Mouse (Mus musculus) small intestine, adult 2 months (tissue): ENCODE data around the gene Spata25. TPM values are rescaled to one million over a fixed set of nuclear protein-coding genes. Genes with fewer than 3 reads are reported as not detected.
A peak's percentile ranks its signal among the peaks of the same experiment; 100 is the strongest.
"Not testable (repeated sequence)": the region's sequence is repeated elsewhere in the genome, so short reads cannot be mapped to it uniquely, and the experiment has no call there.

ENCODE experiments used
- H3K27ac ChIP-seq: fragments of 200-500 bp; 2 replicates; pipeline ENCODE4 v1.5.1; 2012; ENCODE audit warnings: low read depth, low read length, control low read depth, inconsistent platforms; ENCODE audit not compliant: insufficient read depth
- H3K27me3 ChIP-seq: fragments of 200-500 bp; 2 replicates; pipeline ENCODE4 v1.6.1; 2012; ENCODE audit warnings: mild to moderate bottlenecking, moderate library complexity, low read length, inconsistent platforms; ENCODE audit not compliant: control insufficient read depth, insufficient read depth
- H3K36me3 ChIP-seq: fragments of 200-500 bp; 2 replicates; pipeline ENCODE4 v1.6.1; 2012; ENCODE audit warnings: mild to moderate bottlenecking, low read length, control low read depth, inconsistent platforms; ENCODE audit not compliant: control insufficient read depth, insufficient read depth
- H3K4me1 ChIP-seq: fragments of 200-500 bp; 2 replicates; pipeline ENCODE4 v1.6.1; 2012; ENCODE audit warnings: low read length, inconsistent platforms, mixed read lengths; ENCODE audit not compliant: control insufficient read depth, insufficient read depth, insufficient read length
- H3K4me3 ChIP-seq: fragments of 200-500 bp; 2 replicates; pipeline ENCODE4 v1.5.1; 2012; ENCODE audit warnings: low read depth, mild to moderate bottlenecking, control low read depth, inconsistent platforms, low read length, moderate library complexity
- CTCF ChIP-seq: fragments of 200-500 bp; IDR thresholded peaks from 2 replicates; pipeline ENCODE4 v1.5.1; 2012; ENCODE audit warnings: low read depth, mild to moderate bottlenecking, control low read depth, inconsistent platforms, low read length, moderate library complexity, mixed read lengths; ENCODE audit not compliant: insufficient replicate concordance, insufficient read length; ENCODE audit errors: extremely low read depth
- POLR2A ChIP-seq: fragments of 200-500 bp; IDR thresholded peaks from 2 replicates; pipeline ENCODE4 v1.6.1; 2012; ENCODE audit warnings: low read depth, mild to moderate bottlenecking, control low read depth, inconsistent platforms, low read length, moderate library complexity
- WGBS: fragments of 180-500 bp; shearing (Covaris S2); methylation state at CpG from one replicate; pipeline ENCODE4 v1.1.7; 2018; 5-methylcytosine and 5-hydroxymethylcytosine counted together
- polyA plus RNA-seq: library from polyadenylated mRNA; depleted of rRNA; stranded (reverse); fragments of >200 nt; gene quantifications from 2 replicates; pipeline ENCODE4 v1.2.3, GENCODE M21; 2012

The Spata25 gene
- polyA plus RNA-seq, 1 experiment, result not detected

- Histone ChIP-seq H3K4me3 (no peak overlapping the region), H3K27me3 (peaks cover 18% of the 10 kb centered on the region), H3K27ac (no peak overlapping the region), H3K36me3 (no peaks in the 10 kb centered on the region), H3K4me1 (peaks cover 11% of the 10 kb centered on the region)
- TF ChIP-seq POLR2A (no peak), CTCF (no peak)
- WGBS, result 61% methylated on average over 2 of the region's 2 CpGs
These were observed 30.8 kb upstream of the Spata25 start for GRCm38 (mm10) chr2:164859155-164859554.

- H3K4me3 ChIP-seq, result peak overlapping the region; percentile 59
These were observed 29.7 kb upstream of the Spata25 start for GRCm38 (mm10) chr2:164857842-164858553.

GRCm38 (mm10) chr2:164857101-164857821 is 28.9 kb upstream of the Spata25 start, which contains the start of gene Pltp:
Gene Pltp (minus strand): TSS chr2:164857711.
- H3K4me3 ChIP-seq, result peak within 1 kb of the TSS; percentile 59
- peak within 1 kb of the TSS; percentile 17 for H3K27ac ChIP-seq
- H3K4me1 ChIP-seq, result peaks cover 11% of the 10 kb centered on the region
- TF ChIP-seq POLR2A (0 out of 2 replicates have a peak, but pooled peaks have one; percentile 7), CTCF (no peak)
- WGBS, result 2% methylated on average over 47 of the region's 47 CpGs
- no peaks in the 10 kb centered on the region for H3K36me3 ChIP-seq
- peaks cover 18% of the 10 kb centered on the region for H3K27me3 ChIP-seq

More at GRCm38 (mm10) chr2:164857842-164858553, 29.7 kb upstream of the Spata25 start:
- 26% methylated on average over 19 of the region's 19 CpGs for WGBS
- Histone ChIP-seq H3K27ac (no peak overlapping the region), H3K27me3 (peaks cover 18% of the 10 kb centered on the region), H3K4me1 (peaks cover 11% of the 10 kb centered on the region), H3K36me3 (no peaks in the 10 kb centered on the region)
- TF ChIP-seq POLR2A (no peak), CTCF (no peak)

- 2% methylated on average over 42 of the region's 42 CpGs for WGBS
- no peaks in the 10 kb centered on the region for H3K36me3 ChIP-seq
- peak overlapping the region; percentile 59 for H3K4me3 ChIP-seq
- peak overlapping the region; percentile 17 for H3K27ac ChIP-seq
- H3K27me3 ChIP-seq, result peaks cover 18% of the 10 kb centered on the region
- H3K4me1 ChIP-seq, result peaks cover 11% of the 10 kb centered on the region; the same call in 1 of the 2 replicates
- TF ChIP-seq CTCF (no peak), POLR2A (no peak)
These were observed 28.2 kb upstream of the Spata25 start for GRCm38 (mm10) chr2:164856309-164857100.

- peaks cover 11% of the 10 kb centered on the region; the same call in 1 of the 2 replicates for H3K4me1 ChIP-seq
- 78% methylated on average over 5 of the region's 5 CpGs for WGBS
- H3K27ac ChIP-seq, H3K36me3 ChIP-seq, H3K4me3 ChIP-seq: not testable (repeated sequence)
- peaks cover 18% of the 10 kb centered on the region for H3K27me3 ChIP-seq
These were observed 27.2 kb upstream of the Spata25 start for GRCm38 (mm10) chr2:164855572-164855971.

- Histone ChIP-seq H3K4me1 (no peaks in the 10 kb centered on the region), H3K36me3 (no peaks in the 10 kb centered on the region; the same call in 1 of the 2 replicates), H3K27me3 (no peaks in the 10 kb centered on the region), H3K4me3 (no peak overlapping the region), H3K27ac (no peak overlapping the region)
- no peak for TF ChIP-seq POLR2A
- TF ChIP-seq CTCF, result no peak
- 81% methylated on average over 8 of the region's 8 CpGs for WGBS
These were observed 21.7 kb upstream of the Spata25 start for GRCm38 (mm10) chr2:164850061-164850460.
